ENCODE assay signal across 11 mouse cellular contexts in genomic region chr1:125462917-125463316, GRCm38 (mm10).
"Had no signal": no experiment of that assay in that cellular context is flagged by ENCODE, and none has a peak within 500 bp of the region (broad histone marks: within the 10 kb centered on the region; RNA-seq: fewer than 3 reads in every experiment).

No protein-coding gene starts in this region.

- H3K9ac ChIP-seq: intestine, embryonic 15.5 days; kidney, embryonic 15.5 days; liver, embryonic 15.5 days; neural tube, embryonic 12.5 days had no signal

- H3K4me3 ChIP-seq: intestine, embryonic 15.5 days; kidney, embryonic 15.5 days; limb, embryonic 10.5 days; liver, embryonic 15.5 days; midbrain, embryonic 10.5 days; neural tube, embryonic 12.5 days had no signal

- ATAC-seq: intestine, embryonic 15.5 days had no signal

- H3K27ac ChIP-seq: intestine, embryonic 15.5 days; kidney, embryonic 15.5 days; limb, embryonic 10.5 days; liver, embryonic 15.5 days; midbrain, embryonic 10.5 days; neural tube, embryonic 12.5 days had no signal

- H3K9me3 ChIP-seq: intestine, embryonic 15.5 days; kidney, embryonic 15.5 days; limb, embryonic 10.5 days; liver, embryonic 15.5 days; midbrain, embryonic 10.5 days; neural tube, embryonic 12.5 days had no signal

- H3K4me2 ChIP-seq: intestine, embryonic 15.5 days; kidney, embryonic 15.5 days; liver, embryonic 15.5 days; neural tube, embryonic 12.5 days had no signal

- H3K36me3 ChIP-seq: intestine, embryonic 15.5 days; kidney, embryonic 15.5 days; limb, embryonic 10.5 days; liver, embryonic 15.5 days; midbrain, embryonic 10.5 days; neural tube, embryonic 12.5 days had no signal

- DNase-seq: kidney, adult 2 months; kidney, postnatal 14 days; midbrain, embryonic 14.5 days; thymus, adult 18-20 months; thymus, postnatal 14 days had no signal

- H3K27me3 ChIP-seq: intestine, embryonic 15.5 days; kidney, embryonic 15.5 days; liver, embryonic 15.5 days; neural tube, embryonic 12.5 days had no signal

- H3K4me1 ChIP-seq: intestine, embryonic 15.5 days; kidney, embryonic 15.5 days; limb, embryonic 10.5 days; liver, embryonic 15.5 days; midbrain, embryonic 10.5 days; neural tube, embryonic 12.5 days had no signal
